Mouse (Mus musculus) hindbrain, embryonic 14.5 days (tissue): ENCODE results near the gene Ffar2. TPM values are rescaled to one million over a fixed set of nuclear protein-coding genes. Genes with fewer than 3 reads are reported as not detected.

Experiments
- ATAC-seq: fragments of 200-750 bp; cut with Nextera tagmentation; 2 replicates; pipeline ENCODE4 v1.8.0; 2017; ENCODE audit warnings: moderate number of reproducible peaks, mild to moderate bottlenecking, moderate TSS enrichment, moderate library complexity; ENCODE audit not compliant: low FRiP score
- DNase-seq: peaks from one replicate; pipeline ENCODE4 v3.0.0-alpha.2; 2015; ENCODE audit warnings: low spot score
- H3K27ac ChIP-seq: fragments of 300-500 bp; sonication (generic); 2 replicates; pipeline ENCODE4 v1.5.1; 2014; ENCODE audit warnings: mild to moderate bottlenecking, moderate library complexity
- H3K27me3 ChIP-seq: fragments of 300-500 bp; sonication (generic); 2 replicates; pipeline ENCODE4 v1.6.1; 2014; ENCODE audit warnings: mild to moderate bottlenecking, low read length, mixed read lengths; ENCODE audit not compliant: control insufficient read depth, insufficient read depth
- H3K36me3 ChIP-seq: fragments of 300-500 bp; sonication (generic); replicated peaks from 2 replicates; pipeline ENCODE4 v1.6.1; 2014; ENCODE audit not compliant: control insufficient read depth, insufficient read depth
- H3K4me1 ChIP-seq: fragments of 300-500 bp; sonication (generic); replicated peaks from 2 replicates; pipeline ENCODE4 v1.6.1; 2014; ENCODE audit warnings: antibody characterized with exemption, low read length, mixed read lengths; ENCODE audit not compliant: control insufficient read depth, insufficient read depth
- H3K4me2 ChIP-seq: fragments of 300-500 bp; sonication (generic); replicated peaks from 2 replicates; pipeline ENCODE4 v1.6.1; 2014; ENCODE audit warnings: mild to moderate bottlenecking, moderate library complexity
- H3K4me3 ChIP-seq: fragments of 300-500 bp; sonication (generic); replicated peaks from 2 replicates; pipeline ENCODE4 v1.5.1; 2014; ENCODE audit warnings: mild to moderate bottlenecking, low read length
- H3K9ac ChIP-seq: fragments of 300-500 bp; sonication (generic); 2 replicates; pipeline ENCODE4 v1.6.1; 2014
- H3K9me3 ChIP-seq: fragments of 300-500 bp; sonication (generic); 2 replicates; pipeline ENCODE4 v1.6.1; 2016; ENCODE audit warnings: low read length; ENCODE audit not compliant: control insufficient read depth
- WGBS: fragments of 180-500 bp; shearing (Covaris S2); extraction: QIAGEN DNeasy Blood & Tissue Kit; methylation state at CpG from one replicate; pipeline ENCODE4 v1.1.7; 2014; 5-methylcytosine and 5-hydroxymethylcytosine counted together
- polyA plus RNA-seq: library from polyadenylated mRNA; unstranded; fragments of >200 nt; fragmentation: Nextera tagmentation; extraction: Ambion mirVana; gene quantifications from 2 replicates; pipeline ENCODE4 v1.2.1, GENCODE M21; 2014

Ffar2 gene
- polyA plus RNA-seq, result 0.22 TPM in 1 of 2 replicates, not detected in the other

DNA sequence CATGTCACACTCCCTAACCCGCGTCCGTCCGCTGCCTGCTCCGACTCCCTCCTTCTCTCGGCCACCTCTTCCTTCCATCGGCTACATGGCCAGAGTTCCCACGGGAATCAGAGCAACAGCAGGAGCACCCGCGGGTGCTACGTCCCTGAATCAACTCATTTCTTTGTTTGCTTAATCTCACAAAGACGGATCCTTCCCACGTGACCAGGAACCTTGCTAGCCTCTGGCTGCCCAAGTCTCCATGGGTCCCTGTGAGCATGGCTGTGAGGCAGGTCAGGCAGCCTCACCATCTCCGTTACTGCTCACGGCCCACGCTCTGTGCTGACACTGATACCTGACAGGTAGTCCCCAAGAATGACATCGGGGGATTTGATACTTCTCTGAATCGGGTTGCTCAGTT lies at the start of gene Ffar2:
Gene Ffar2, minus strand, starts transcription at position 101 of the 400 bp plus-strand sequence.
- Histone ChIP-seq H3K9ac (no peak within 1 kb of the TSS), H3K4me2 (no peak within 1 kb of the TSS), H3K36me3 (no peaks in the 10 kb centered on the region), H3K9me3 (no peaks in the 10 kb centered on the region), H3K4me1 (no peaks in the 10 kb centered on the region), H3K4me3 (no peak within 1 kb of the TSS), H3K27ac (no peak within 1 kb of the TSS), H3K27me3 (no peaks in the 10 kb centered on the region)
- ATAC-seq (no peak), DNase-seq (no peak)
- 94% methylated on average over 18 of the region's 18 CpGs for WGBS

DNA sequence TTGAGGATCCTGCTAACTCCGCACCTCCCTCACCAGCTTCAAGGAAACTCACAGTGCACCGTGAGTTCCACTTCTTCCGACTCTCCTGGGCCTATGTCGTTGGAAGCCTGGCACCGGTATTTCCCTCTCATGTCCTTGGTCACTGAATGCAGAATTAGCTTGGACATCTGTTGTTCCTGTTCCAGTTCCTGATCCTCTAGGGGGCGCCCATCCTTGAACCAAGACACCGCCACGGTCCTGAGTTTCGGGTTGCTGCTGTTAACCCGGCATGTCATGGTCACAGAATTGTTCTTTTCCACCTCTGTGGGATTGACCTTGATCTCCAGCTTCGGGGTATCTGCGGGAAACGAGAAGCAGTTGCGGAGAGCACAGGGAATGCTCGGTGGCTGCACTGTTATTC lies 49.5 kb upstream of the Ffar2 start:
- Histone ChIP-seq H3K27ac (no peak overlapping the region), H3K9me3 (no peaks in the 10 kb centered on the region), H3K4me3 (no peak overlapping the region), H3K27me3 (0 out of 2 replicates have a peak, but pooled peaks cover 4% of the 10 kb centered on the region), H3K36me3 (no peaks in the 10 kb centered on the region), H3K4me1 (no peaks in the 10 kb centered on the region), H3K9ac (no peak overlapping the region), H3K4me2 (peak overlapping the region; percentile 36)
- ATAC-seq (no peak), DNase-seq (peak; percentile 58)
- 31% methylated on average over 15 of the region's 15 CpGs for WGBS

DNA sequence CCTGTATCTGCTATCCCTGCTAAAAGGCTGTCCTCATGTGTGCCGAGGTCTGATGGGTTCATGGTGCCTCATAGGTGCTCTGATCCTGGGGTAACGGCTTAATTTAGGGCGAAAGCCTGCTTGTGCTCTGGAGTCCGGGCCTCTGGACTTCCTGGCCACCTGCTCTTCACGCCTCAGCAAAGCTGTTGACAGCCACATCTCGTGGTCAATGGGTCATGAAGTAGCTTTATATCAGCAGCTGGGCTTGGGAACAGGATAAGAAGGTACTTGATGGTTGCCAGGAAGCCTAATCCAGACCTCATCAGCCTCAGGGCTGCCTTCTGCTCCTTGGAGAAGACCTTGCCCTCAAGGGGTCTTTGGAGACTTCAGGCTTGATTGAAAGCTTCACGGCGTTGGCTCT lies 39.8 kb upstream of the Ffar2 start:
- Histone ChIP-seq H3K36me3 (no peaks in the 10 kb centered on the region), H3K9ac (no peak overlapping the region), H3K9me3 (no peaks in the 10 kb centered on the region), H3K4me2 (no peak overlapping the region), H3K27me3 (no peaks in the 10 kb centered on the region), H3K27ac (no peak overlapping the region), H3K4me1 (no peaks in the 10 kb centered on the region), H3K4me3 (no peak overlapping the region)
- WGBS, result 69% methylated on average over 8 of the region's 8 CpGs
- ATAC-seq, result no peak
- DNase-seq, result no peak

DNA sequence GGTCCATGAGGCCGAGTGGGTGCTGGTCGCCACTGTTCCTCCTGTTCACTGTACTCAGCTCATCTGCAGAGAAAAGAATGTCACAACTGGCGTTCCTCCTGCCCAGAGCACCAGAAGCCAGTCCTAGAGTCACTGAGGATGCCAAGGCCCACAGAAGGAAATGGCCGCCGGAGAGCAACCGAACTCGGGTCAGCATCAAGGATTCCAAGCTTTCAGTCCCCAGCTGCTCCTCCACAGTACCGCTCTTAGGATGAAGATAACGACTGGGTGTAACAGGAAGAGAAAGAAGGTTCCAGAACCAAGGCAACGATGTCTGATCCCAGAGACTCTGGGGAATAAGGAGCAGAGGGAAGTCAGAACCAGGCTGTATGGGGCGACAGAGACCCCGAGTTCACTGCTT lies 37.9 kb upstream of the Ffar2 start, which contains the start of gene Ffar1:
Gene Ffar1, minus strand, starts transcription at position 101 of the 400 bp plus-strand sequence.
- Histone ChIP-seq H3K36me3 (no peaks in the 10 kb centered on the region), H3K9me3 (no peaks in the 10 kb centered on the region), H3K4me1 (no peaks in the 10 kb centered on the region), H3K27ac (no peak within 1 kb of the TSS), H3K27me3 (no peaks in the 10 kb centered on the region), H3K4me2 (no peak within 1 kb of the TSS), H3K9ac (no peak within 1 kb of the TSS), H3K4me3 (no peak within 1 kb of the TSS)
- WGBS, result 90% methylated on average over 12 of the region's 12 CpGs
- DNase-seq (no peak), ATAC-seq (no peak)

DNA sequence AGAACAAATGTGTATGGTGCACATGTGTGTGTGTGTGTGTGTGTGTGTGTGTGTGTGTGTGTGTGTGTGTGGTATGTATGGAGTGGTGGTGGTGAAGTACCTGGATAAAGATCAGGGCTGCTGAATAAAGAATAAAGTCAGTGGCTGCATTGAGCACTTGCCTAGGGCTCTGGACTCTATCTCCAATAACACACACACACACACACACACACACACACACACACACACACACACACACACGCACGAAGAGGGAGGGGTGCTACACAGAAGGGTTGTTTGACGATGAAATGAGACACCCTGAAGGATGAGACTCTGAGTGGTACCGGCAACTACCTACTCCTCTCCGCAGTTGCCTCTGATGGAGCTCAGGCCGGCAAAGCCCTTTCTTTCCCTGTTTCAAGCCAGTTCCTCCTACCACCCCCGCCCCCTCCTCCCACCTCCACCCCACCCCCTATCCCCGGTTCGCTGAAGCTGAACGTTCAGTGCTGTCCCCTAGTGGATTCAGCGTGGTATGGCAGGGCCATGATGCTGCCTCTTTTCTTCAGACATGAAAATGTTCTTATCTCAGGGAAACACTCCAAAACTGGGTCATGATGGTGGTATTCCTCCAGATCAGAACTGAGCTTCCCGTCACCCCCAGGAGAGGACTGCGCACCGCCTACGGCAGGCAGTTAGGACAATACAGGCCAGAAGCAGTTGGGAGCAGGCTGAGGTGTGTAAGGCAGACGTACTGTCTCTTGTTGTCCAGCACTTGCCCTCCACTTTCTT lies 36.2 kb upstream of the Ffar2 start:
- no peaks in the 10 kb centered on the region for H3K36me3 ChIP-seq
- H3K9me3 ChIP-seq, result no peaks in the 10 kb centered on the region
- H3K27me3 ChIP-seq, result no peaks in the 10 kb centered on the region
- no peak overlapping the region for H3K9ac ChIP-seq
- WGBS, result 14% methylated on average over 16 of the region's 16 CpGs
- no peak overlapping the region for H3K27ac ChIP-seq
- DNase-seq (peak; percentile 83), ATAC-seq (peak; percentile 68; the same call in 1 of the 2 replicates)
- H3K4me1 ChIP-seq, result no peaks in the 10 kb centered on the region
- H3K4me3 ChIP-seq, result peak overlapping the region; percentile 18; the same call in 1 of the 2 replicates
- H3K4me2 ChIP-seq, result peak overlapping the region; percentile 48

DNA sequence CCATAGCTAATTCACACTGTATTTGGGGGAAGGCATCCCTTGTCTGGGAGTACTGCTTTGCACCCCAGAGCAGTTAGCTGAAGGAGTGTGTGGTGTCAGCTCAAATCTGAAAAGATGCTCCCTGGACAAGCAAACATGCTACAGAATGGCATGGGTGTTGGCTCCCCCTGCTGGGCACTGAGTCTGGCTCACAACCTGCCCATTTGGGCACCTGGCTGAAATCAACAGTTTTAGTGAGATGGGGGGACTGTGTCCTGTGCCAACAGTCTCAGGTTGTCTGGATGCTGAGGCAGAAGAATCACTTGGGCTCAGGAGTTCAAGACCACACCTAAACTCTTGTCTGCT lies 35.7 kb upstream of the Ffar2 start:
- H3K9me3 ChIP-seq, result no peaks in the 10 kb centered on the region
- H3K36me3 ChIP-seq, result no peaks in the 10 kb centered on the region
- no peak overlapping the region for H3K27ac ChIP-seq
- DNase-seq, result peak; percentile 81
- no peak overlapping the region for H3K4me2 ChIP-seq
- H3K9ac ChIP-seq, result no peak overlapping the region
- H3K27me3 ChIP-seq, result peaks cover 3% of the 10 kb centered on the region; the same call in 1 of the 2 replicates
- no peak overlapping the region for H3K4me3 ChIP-seq
- H3K4me1 ChIP-seq, result no peaks in the 10 kb centered on the region
- ATAC-seq, result peak; percentile 75

DNA sequence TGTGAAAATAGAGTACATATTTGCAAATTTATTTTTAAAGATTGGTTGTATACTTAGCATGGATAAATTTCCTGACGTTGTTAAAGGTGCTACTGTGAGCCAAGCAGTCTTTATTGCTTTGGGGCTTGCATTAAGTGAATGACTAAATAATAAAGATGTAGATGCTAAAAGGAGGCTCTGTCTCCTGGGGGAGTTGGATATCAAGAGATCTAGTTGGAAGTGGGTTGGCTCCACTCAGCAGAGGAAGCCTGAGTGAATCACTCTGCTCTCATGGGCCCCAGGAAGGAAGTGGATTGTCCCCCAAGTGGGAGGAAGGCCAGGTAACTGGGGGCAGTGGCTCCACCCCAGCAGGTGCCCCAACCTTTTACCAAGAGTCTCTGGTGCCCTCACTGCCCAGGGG lies 34.2 kb upstream of the Ffar2 start:
- Histone ChIP-seq H3K27ac (no peak overlapping the region), H3K4me2 (no peak overlapping the region), H3K9me3 (no peaks in the 10 kb centered on the region), H3K9ac (no peak overlapping the region), H3K4me1 (no peaks in the 10 kb centered on the region), H3K27me3 (peaks cover 3% of the 10 kb centered on the region; the same call in 1 of the 2 replicates), H3K36me3 (no peaks in the 10 kb centered on the region), H3K4me3 (no peak overlapping the region)
- 71% methylated on average over 1 of the region's 1 CpGs for WGBS
- DNase-seq (no peak), ATAC-seq (no peak)

DNA sequence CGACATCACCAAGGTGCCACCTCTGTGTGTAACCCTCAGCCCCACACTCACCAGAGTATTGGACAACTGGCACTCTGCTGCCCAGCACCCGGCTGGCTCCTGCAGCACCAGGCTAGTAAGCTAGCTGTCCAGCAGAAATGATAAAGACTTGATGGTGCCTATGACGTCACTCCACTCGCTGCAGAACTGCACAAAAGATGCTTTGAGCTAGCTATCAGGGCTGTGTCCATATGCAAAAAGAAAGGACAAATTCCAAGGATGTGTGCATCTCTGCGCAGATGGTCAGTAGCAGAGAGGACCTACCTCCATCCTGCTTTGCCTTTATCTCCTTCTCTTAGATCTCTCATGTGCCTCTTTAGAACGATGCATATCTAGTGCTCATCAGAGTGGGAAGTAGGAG lies 32.5 kb upstream of the Ffar2 start, which contains the start of gene Ffar3:
Gene Ffar3, minus strand, starts transcription at position 101 of the 400 bp plus-strand sequence.
- 80% methylated on average over 6 of the region's 6 CpGs for WGBS

DNA sequence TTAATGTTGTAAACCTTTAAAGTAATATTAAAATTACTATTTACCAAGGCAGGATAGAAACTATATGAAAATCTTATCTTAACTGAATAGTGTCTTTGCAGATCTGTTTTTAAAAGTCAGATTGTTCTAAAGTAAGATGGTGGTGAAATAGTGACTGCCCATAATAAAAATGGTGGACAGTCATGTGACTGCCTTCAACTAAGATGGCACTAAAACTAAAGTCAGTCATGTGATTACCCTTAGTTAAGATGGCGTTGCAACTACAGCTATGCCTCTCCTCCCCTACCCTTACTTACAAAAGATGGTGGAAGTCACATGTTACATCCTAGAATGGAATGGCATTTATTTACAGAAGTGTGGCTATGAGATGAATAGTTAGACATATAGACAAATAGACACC lies 27.8 kb upstream of the Ffar2 start:
- Histone ChIP-seq H3K4me3 (no peak overlapping the region), H3K9ac (no peak overlapping the region), H3K27ac (no peak overlapping the region), H3K36me3 (no peaks in the 10 kb centered on the region), H3K4me1 (no peaks in the 10 kb centered on the region), H3K9me3 (no peaks in the 10 kb centered on the region), H3K27me3 (peaks cover 3% of the 10 kb centered on the region; the same call in 1 of the 2 replicates), H3K4me2 (no peak overlapping the region)
- DNase-seq (no peak), ATAC-seq (no peak)
- 75% methylated on average over 1 of the region's 1 CpGs for WGBS

More for the DNA sequence above, 32.5 kb upstream of the Ffar2 start, which contains the start of gene Ffar3:
- ATAC-seq (no peak), DNase-seq (no peak)
- Histone ChIP-seq H3K27ac (no peak within 1 kb of the TSS), H3K4me2 (no peak within 1 kb of the TSS), H3K36me3 (no peaks in the 10 kb centered on the region), H3K9me3 (no peaks in the 10 kb centered on the region), H3K4me3 (no peak within 1 kb of the TSS), H3K27me3 (peaks cover 3% of the 10 kb centered on the region; the same call in 1 of the 2 replicates), H3K9ac (no peak within 1 kb of the TSS), H3K4me1 (no peaks in the 10 kb centered on the region)
